Mouse (Mus musculus): ENCODE results near the gene Itpr2.

- no peak for TF ChIP-seq CTCF (conservative IDR thresholded peaks at IDR 0.05; ENCODE audit: insufficient read depth, insufficient read length, low read depth, low read length)
- TF ChIP-seq POLR2A (IDR thresholded peaks at IDR 0.05; ENCODE audit: low read depth, low read length), result no peak
These were observed 114.8 kb downstream of the Itpr2 start for GRCm38 (mm10) chr6:146387039-146387713.

Measured in kidney, adult 2 months (tissue).